Mouse (Mus musculus) forebrain, embryonic 13.5 days (tissue): ENCODE data around the gene Ascc3. TPM values are rescaled to one million over a fixed set of nuclear protein-coding genes. Genes with fewer than 3 reads are reported as not detected.

ENCODE experiments used
- ATAC-seq: fragments of 200-750 bp; cut with Nextera tagmentation; 2 replicates; pipeline ENCODE4 v1.8.0; 2017
- H3K27ac ChIP-seq: fragments of 300-500 bp; sonication (generic); 2 replicates; pipeline ENCODE4 v1.5.1; 2015; ENCODE audit warnings: inconsistent platforms, mild to moderate bottlenecking, moderate library complexity
- H3K27me3 ChIP-seq: fragments of 300-500 bp; sonication (generic); 2 replicates; pipeline ENCODE4 v1.6.1; 2015; ENCODE audit warnings: mild to moderate bottlenecking, inconsistent platforms
- H3K36me3 ChIP-seq: fragments of 300-500 bp; sonication (generic); 2 replicates; pipeline ENCODE4 v1.6.1; 2015; ENCODE audit warnings: mild to moderate bottlenecking, inconsistent platforms; ENCODE audit not compliant: poor library complexity, severe bottlenecking
- H3K4me1 ChIP-seq: fragments of 300-500 bp; sonication (generic); 2 replicates; pipeline ENCODE4 v1.6.1; 2015; ENCODE audit warnings: inconsistent platforms
- H3K4me2 ChIP-seq: fragments of 300-500 bp; sonication (generic); 2 replicates; pipeline ENCODE4 v1.6.1; 2015; ENCODE audit warnings: inconsistent platforms, mild to moderate bottlenecking, moderate library complexity
- H3K4me3 ChIP-seq: fragments of 300-500 bp; sonication (generic); 2 replicates; pipeline ENCODE4 v1.5.1; 2015; ENCODE audit warnings: mild to moderate bottlenecking, inconsistent platforms
- H3K9ac ChIP-seq: fragments of 300-500 bp; sonication (generic); 2 replicates; pipeline ENCODE4 v1.6.1; 2015; ENCODE audit warnings: mild to moderate bottlenecking, inconsistent platforms
- H3K9me3 ChIP-seq: fragments of 300-500 bp; sonication (generic); replicated peaks from 2 replicates; pipeline ENCODE4 v1.6.1; 2016; ENCODE audit warnings: inconsistent platforms
- WGBS: fragments of 180-500 bp; shearing (Covaris S2); methylation state at CpG from one replicate; pipeline ENCODE4 v1.1.7; 2015; 5-methylcytosine and 5-hydroxymethylcytosine counted together
- polyA plus RNA-seq: library from polyadenylated mRNA; unstranded; fragments of >200 nt; fragmentation: Nextera tagmentation; extraction: Ambion mirVana; gene quantifications from 2 replicates; pipeline ENCODE4 v1.2.1, GENCODE M21; 2015

Gene Ascc3
- polyA plus RNA-seq, 1 experiment from 2014 or later, result 18.1 TPM

DNA sequence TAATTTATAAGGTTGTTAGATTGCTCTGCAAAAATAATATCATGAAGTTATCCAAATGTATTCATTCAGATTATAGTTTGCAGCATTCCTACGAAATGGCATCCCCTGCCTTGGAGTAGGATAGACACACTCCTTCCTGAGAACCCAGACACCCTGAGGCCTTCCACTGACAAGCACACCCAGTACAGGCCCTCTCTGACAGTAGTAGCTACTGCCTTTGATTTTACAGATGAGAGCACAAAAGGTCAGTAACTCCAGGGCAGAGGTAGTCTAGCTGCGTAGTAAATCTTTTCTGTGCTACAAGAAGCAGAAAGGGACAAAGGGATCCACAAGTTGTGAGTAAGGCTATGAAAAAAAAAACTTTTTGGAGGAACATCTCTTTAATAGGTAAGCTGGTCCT lies 289.9 kb downstream of the Ascc3 start:
- no peak overlapping the region for H3K27ac ChIP-seq
- 87% methylated on average over 2 of the region's 2 CpGs for WGBS
- no peaks in the 10 kb centered on the region for H3K36me3 ChIP-seq
- no peak overlapping the region for H3K9ac ChIP-seq
- no peak overlapping the region for H3K4me3 ChIP-seq
- H3K27me3 ChIP-seq, result no peaks in the 10 kb centered on the region
- no peak overlapping the region for H3K4me2 ChIP-seq
- no peak for ATAC-seq
- no peaks in the 10 kb centered on the region for H3K9me3 ChIP-seq
- no peaks in the 10 kb centered on the region for H3K4me1 ChIP-seq

DNA sequence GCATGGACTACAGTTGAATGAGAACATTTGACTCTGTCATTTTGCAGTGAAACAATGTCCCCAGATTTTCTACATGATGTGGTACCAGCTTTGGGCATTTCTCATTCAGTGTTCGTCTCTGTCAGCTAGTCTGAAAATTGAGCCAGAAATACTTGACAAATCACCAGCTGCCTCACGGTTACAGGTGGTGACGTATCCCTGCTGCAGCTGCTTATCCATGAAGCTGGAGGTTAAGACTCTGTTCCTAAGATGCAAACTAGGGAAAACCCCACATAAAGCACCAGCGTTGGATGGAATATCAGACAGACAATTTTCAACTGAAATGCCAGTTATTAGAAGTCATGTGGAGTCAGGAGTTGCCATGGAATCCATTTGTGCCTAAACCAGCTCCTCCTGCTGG lies 293.8 kb downstream of the Ascc3 start:
- no peaks in the 10 kb centered on the region for H3K36me3 ChIP-seq
- H3K4me2 ChIP-seq, result no peak overlapping the region
- H3K9ac ChIP-seq, result no peak overlapping the region
- no peaks in the 10 kb centered on the region for H3K4me1 ChIP-seq
- H3K27me3 ChIP-seq, result peaks cover 34% of the 10 kb centered on the region
- 63% methylated on average over 4 of the region's 4 CpGs for WGBS
- no peak overlapping the region for H3K4me3 ChIP-seq
- ATAC-seq, result no peak
- no peak overlapping the region for H3K27ac ChIP-seq
- H3K9me3 ChIP-seq, result no peaks in the 10 kb centered on the region

DNA sequence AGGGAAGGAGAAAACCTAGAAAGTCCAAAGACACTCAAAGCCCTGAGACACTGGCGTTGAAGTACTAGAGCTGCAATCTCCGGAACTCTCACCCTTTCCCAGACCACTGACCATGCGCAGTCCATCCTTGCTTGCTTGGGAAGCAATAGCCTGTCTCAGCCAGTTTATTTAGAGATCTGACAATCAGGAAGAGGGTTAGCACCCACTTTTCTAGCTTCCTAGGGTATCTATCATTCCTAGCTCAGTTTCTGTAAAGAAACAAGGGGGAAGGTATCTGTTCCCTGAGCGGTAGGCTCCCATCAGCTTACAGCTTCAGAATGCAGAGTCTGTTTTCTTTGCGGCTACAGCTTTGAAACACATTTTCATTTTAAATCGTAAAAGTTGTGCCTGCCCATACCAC lies 298.2 kb downstream of the Ascc3 start:
- Histone ChIP-seq H3K4me1 (peaks cover 27% of the 10 kb centered on the region), H3K27me3 (peaks cover 75% of the 10 kb centered on the region), H3K27ac (no peak overlapping the region), H3K4me2 (no peak overlapping the region), H3K36me3 (no peaks in the 10 kb centered on the region), H3K9me3 (no peaks in the 10 kb centered on the region), H3K9ac (no peak overlapping the region), H3K4me3 (no peak overlapping the region)
- no peak for ATAC-seq
- WGBS, result 13% methylated on average over 6 of the region's 6 CpGs

- Histone ChIP-seq H3K4me2 (no peak overlapping the region), H3K27me3 (peaks cover 86% of the 10 kb centered on the region), H3K4me3 (0 out of 2 replicates have a peak overlapping the region, but pooled peaks have one; percentile 6), H3K9ac (no peak overlapping the region), H3K36me3 (no peaks in the 10 kb centered on the region), H3K9me3 (no peaks in the 10 kb centered on the region), H3K4me1 (peaks cover 27% of the 10 kb centered on the region), H3K27ac (no peak overlapping the region)
- under 1% methylated on average over 26 of the region's 26 CpGs for WGBS
- no peak for ATAC-seq
Observed at GRCm38 (mm10) chr10:50891876-50892711, 299.6 kb downstream of the Ascc3 start.

DNA sequence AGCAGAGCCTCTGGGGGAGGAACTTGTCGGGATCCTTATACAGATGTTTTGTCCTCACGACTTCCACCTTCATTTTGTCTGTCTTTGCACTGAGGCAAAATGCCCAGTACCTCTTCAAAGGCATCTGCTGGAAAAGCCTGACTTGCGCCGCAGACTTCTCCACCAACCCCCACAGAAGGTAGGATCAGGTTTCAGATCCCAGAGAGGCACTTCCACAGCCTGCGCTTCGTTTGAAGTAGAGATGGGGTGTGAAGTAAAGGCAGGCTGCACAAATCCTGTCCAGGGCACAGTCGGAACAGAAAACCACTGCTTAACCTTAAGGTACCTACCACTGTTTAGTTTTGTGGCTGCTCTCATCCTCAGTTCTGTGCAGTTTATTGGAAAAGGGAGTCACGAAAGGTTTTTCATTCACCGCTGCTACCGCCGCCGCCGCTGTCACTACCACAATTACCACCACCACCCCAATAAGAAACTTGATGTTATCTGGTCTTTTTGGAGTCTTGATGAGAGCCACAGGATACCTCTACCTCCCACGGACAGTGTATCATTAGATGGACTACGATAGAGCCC lies 300.4 kb downstream of the Ascc3 start:
- Histone ChIP-seq H3K4me2 (no peak overlapping the region), H3K9ac (no peak overlapping the region), H3K27ac (no peak overlapping the region), H3K4me3 (0 out of 2 replicates have a peak overlapping the region, but pooled peaks have one; percentile 6), H3K36me3 (no peaks in the 10 kb centered on the region), H3K27me3 (peaks cover 90% of the 10 kb centered on the region), H3K4me1 (peaks cover 28% of the 10 kb centered on the region), H3K9me3 (no peaks in the 10 kb centered on the region)
- under 1% methylated on average over 15 of the region's 15 CpGs for WGBS
- ATAC-seq, result no peak

- Histone ChIP-seq H3K36me3 (no peaks in the 10 kb centered on the region), H3K27me3 (peaks cover 93% of the 10 kb centered on the region), H3K27ac (no peak overlapping the region), H3K9ac (no peak overlapping the region), H3K4me1 (peaks cover 30% of the 10 kb centered on the region), H3K4me2 (peak overlapping the region; percentile 80), H3K9me3 (no peaks in the 10 kb centered on the region), H3K4me3 (peak overlapping the region; percentile 51)
- no peak for ATAC-seq
- WGBS, result 3% methylated on average over 10 of the region's 10 CpGs
Observed at GRCm38 (mm10) chr10:50893546-50893945, 301.1 kb downstream of the Ascc3 start.

DNA sequence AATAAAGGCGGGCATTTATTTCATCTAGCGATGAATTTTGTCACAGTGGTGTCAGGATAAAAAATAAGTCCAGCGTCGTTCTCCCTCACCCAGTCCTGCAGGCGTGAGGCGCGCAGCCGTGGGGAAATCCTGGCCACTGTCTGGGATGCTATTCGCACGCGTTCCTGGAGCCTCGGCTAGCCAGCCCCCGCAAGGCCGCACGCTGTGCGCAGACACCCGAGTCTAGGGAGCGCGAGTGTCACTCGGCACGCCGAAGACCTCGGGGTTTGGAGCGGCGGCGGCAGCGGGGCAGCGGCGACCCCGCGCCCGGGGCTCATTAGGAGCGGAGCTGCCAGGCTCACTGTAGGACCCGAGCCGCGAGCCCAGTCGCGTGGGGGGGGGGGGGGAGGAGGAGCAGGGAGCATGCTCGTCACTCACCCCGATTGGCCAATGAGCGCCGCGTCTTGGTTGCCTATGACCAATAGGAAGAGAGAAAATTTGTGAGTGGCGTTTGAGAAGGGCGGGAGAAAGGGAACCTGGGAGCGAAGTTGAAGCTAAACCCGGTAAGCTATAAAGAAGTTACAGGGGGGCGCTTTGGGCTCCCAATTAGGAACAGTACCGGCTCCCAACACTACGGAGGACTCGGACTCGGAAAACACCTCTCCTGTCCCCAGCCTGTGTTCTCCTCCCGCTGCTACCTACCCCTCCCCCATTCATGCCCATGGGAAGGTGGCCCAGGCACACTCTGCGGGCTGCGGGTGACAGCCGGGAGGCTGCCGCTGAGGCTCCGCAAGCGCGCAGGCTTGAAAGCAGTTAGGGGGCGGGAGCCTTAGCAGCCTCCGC lies 301.9 kb downstream of the Ascc3 start, which contains the start of gene Sim1:
Sim1 (plus strand) TSS at position 585 of the 822 bp plus-strand sequence.
- H3K4me1 ChIP-seq, result peaks cover 30% of the 10 kb centered on the region
- H3K9me3 ChIP-seq, result no peaks in the 10 kb centered on the region
- peak within 1 kb of the TSS; percentile 51 for H3K4me3 ChIP-seq
- peak within 1 kb of the TSS; percentile 51 for H3K9ac ChIP-seq
- no peaks in the 10 kb centered on the region for H3K36me3 ChIP-seq
- peak within 1 kb of the TSS; percentile 80 for H3K4me2 ChIP-seq
- under 1% methylated on average over 60 of the region's 62 CpGs for WGBS
- H3K27ac ChIP-seq, result no peak within 1 kb of the TSS
- ATAC-seq, result peak; percentile 96
- H3K27me3 ChIP-seq, result peaks cover 90% of the 10 kb centered on the region

- peak overlapping the region; percentile 80 for H3K4me2 ChIP-seq
- under 1% methylated on average over 44 of the region's 44 CpGs for WGBS
- H3K4me1 ChIP-seq, result peaks cover 30% of the 10 kb centered on the region
- H3K27me3 ChIP-seq, result peaks cover 87% of the 10 kb centered on the region
- H3K27ac ChIP-seq, result no peak overlapping the region
- no peak; the same call in 1 of the 2 replicates for ATAC-seq
- H3K9ac ChIP-seq, result 0 out of 2 replicates have a peak overlapping the region, but pooled peaks have one; percentile 8
- H3K4me3 ChIP-seq, result peak overlapping the region; percentile 51
- no peaks in the 10 kb centered on the region for H3K36me3 ChIP-seq
- no peaks in the 10 kb centered on the region for H3K9me3 ChIP-seq
Observed at GRCm38 (mm10) chr10:50895091-50895790, 302.8 kb downstream of the Ascc3 start.

DNA sequence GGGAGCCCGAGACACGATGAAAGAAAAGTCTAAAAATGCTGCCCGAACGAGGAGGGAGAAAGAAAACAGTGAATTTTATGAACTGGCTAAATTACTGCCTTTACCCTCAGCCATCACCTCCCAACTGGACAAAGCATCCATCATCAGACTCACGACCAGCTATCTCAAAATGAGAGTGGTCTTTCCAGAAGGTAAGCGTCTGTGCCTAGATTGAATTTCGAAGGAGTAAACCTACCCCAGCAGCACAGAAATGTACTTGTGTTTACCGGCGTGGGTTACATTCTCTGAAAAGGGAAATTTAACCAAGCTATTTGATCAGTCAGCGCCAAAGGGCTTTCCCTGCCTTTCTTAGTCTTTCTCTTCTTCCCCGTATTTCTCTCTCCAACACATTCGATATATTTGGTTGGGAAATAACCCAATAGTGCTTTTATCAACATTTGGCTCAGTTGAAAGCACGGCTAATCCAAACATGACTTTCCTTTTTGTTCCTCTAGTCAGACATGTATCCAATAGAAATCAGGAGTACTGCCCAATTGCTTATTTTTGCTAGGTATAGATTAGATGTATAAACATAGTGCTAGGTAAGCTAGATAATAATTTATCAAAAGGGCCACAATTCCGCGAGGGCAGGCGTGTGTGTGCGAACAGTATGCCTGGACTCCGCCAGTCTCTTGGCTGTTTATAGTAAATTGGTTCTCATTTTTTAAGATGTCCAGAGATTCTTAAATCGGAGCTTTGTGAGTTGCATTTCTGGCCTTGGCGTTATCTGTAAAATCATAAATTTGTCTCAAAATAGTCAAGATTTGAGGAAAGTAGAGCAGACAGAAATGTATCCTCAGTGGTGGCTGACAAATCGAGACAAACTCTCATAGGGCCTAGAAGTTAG lies 303.7 kb downstream of the Ascc3 start:
- WGBS, result 4% methylated on average over 21 of the region's 21 CpGs
- H3K27me3 ChIP-seq, result peaks cover 87% of the 10 kb centered on the region

DNA sequence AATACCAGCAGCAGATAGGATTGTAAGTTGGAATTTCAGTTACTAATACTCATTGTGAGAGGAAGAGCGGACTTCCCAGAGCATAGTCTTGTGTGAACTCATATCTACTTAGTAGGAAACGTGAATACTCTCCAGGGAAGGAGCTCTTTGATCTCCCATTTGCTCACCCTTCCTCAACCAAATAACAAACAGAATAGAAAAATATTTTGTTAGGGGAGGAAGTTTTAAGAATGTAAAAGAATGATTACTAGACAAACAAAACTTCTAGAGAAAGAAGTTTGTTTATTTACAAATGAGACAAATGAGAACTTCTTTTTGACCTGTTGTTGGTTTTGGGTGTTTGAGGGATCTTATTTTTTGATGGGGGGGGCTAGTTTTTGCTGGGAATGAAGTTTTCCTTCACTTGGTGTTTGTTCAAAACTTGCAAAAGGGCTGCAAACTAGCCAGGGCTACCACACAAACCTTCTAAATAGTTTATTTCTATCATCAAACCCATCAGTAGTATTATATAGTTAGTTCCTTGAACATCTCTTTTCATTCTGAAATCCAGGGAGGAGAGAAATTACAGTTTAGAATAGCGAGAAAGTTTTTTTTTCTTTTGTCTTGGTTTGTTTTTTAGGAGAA lies 304.4 kb downstream of the Ascc3 start:
- 0 out of 2 replicates have a peak overlapping the region, but pooled peaks have one; percentile 2 for H3K4me3 ChIP-seq
- H3K4me2 ChIP-seq, result no peak overlapping the region
- no peaks in the 10 kb centered on the region for H3K36me3 ChIP-seq
- no peak overlapping the region for H3K9ac ChIP-seq
- ATAC-seq, result no peak
- H3K4me1 ChIP-seq, result peaks cover 40% of the 10 kb centered on the region
- peaks cover 87% of the 10 kb centered on the region for H3K27me3 ChIP-seq
- 4% methylated on average over 3 of the region's 3 CpGs for WGBS
- H3K27ac ChIP-seq, result no peak overlapping the region
- no peaks in the 10 kb centered on the region for H3K9me3 ChIP-seq

More for the DNA sequence above, 303.7 kb downstream of the Ascc3 start:
- no peaks in the 10 kb centered on the region for H3K9me3 ChIP-seq
- H3K4me3 ChIP-seq, result peak overlapping the region; percentile 51; the same call in 1 of the 2 replicates
- peaks cover 37% of the 10 kb centered on the region for H3K4me1 ChIP-seq
- no peak overlapping the region for H3K9ac ChIP-seq
- no peak for ATAC-seq
- H3K4me2 ChIP-seq, result no peak overlapping the region
- no peak overlapping the region for H3K27ac ChIP-seq
- no peaks in the 10 kb centered on the region for H3K36me3 ChIP-seq
